Mouse (Mus musculus) MEL (cell line): ENCODE results near the gene Prdx2. TPM values are rescaled to one million over a fixed set of nuclear protein-coding genes. Genes with fewer than 3 reads are reported as not detected.
A peak's percentile ranks its signal among the peaks of the same experiment; 100 is the strongest.

Source experiments
- DNase-seq: peaks from one replicate; pipeline ENCODE4 v3.0.0; 2011; ENCODE audit warnings: low read depth, low spot score
- H3K27ac ChIP-seq: 2 replicates; pipeline ENCODE4 v1.5.1; 2012; ENCODE audit warnings: low read depth, mild to moderate bottlenecking, control low read depth, low read length, moderate library complexity; ENCODE audit not compliant: control insufficient read depth
- H3K27me3 ChIP-seq, 2 experiments: fragments of 150-350 bp in 1 of 2; sonication (generic) in 1 of 2; 2 replicates each; pipeline ENCODE4 v1.6.1; 2012; ENCODE audit warnings: low read length in 2 of 2, mild to moderate bottlenecking in 2 of 2, improper control_type of control experiment in 1 of 2, moderate library complexity in 1 of 2; ENCODE audit not compliant: insufficient read depth in 2 of 2, control insufficient read depth in 1 of 2
- H3K36me3 ChIP-seq, 2 experiments: 2 replicates each; pipeline ENCODE4 v1.6.1; 2012 to 2014; ENCODE audit warnings: low read length in 2 of 2, improper control_type of control experiment in 1 of 2, inconsistent platforms in 1 of 2, mild to moderate bottlenecking in 1 of 2; ENCODE audit not compliant: insufficient read depth in 2 of 2, control insufficient read depth in 1 of 2
- H3K4me1 ChIP-seq, 2 experiments: fragments of 150-350 bp in 1 of 2; sonication (generic) in 1 of 2; 2 replicates each; pipeline ENCODE4 v1.6.1; 2012; ENCODE audit warnings: low read length in 2 of 2, improper control_type of control experiment in 1 of 2, mild to moderate bottlenecking in 1 of 2; ENCODE audit not compliant: insufficient read depth in 2 of 2, control insufficient read depth in 1 of 2
- H3K4me3 ChIP-seq, 2 experiments: fragments of 150-350 bp in 1 of 2; sonication (generic) in 1 of 2; 2 replicates each; pipeline ENCODE4 v1.5.1; 2012; ENCODE audit warnings: low read depth in 2 of 2, low read length in 2 of 2, mild to moderate bottlenecking in 2 of 2, moderate library complexity in 2 of 2, control low read depth in 1 of 2, improper control_type of control experiment in 1 of 2; ENCODE audit not compliant: control insufficient read depth in 1 of 2, insufficient read depth in 1 of 2
- H3K79me2 ChIP-seq: 2 replicates; pipeline ENCODE4 v1.6.1; 2012; ENCODE audit warnings: mild to moderate bottlenecking, low read length, moderate library complexity; ENCODE audit not compliant: control insufficient read depth, poor library complexity, insufficient read depth
- H3K9ac ChIP-seq: 2 replicates; pipeline ENCODE4 v1.6.1; 2012; ENCODE audit warnings: low read depth, mild to moderate bottlenecking, control low read depth, low read length, moderate library complexity; ENCODE audit not compliant: control insufficient read depth, poor library complexity, severe bottlenecking
- H3K9me3 ChIP-seq: fragments of 150-350 bp; sonication (generic); replicated peaks from 2 replicates; pipeline ENCODE4 v1.6.1; 2012; ENCODE audit warnings: mild to moderate bottlenecking, low read length, improper control_type of control experiment, moderate library complexity; ENCODE audit not compliant: insufficient read depth
- BHLHE40 ChIP-seq: IDR thresholded peaks from 2 replicates; pipeline ENCODE4 v1.6.1; 2012; ENCODE audit warnings: low read depth, mild to moderate bottlenecking, inconsistent platforms, low read length, improper control_type of control experiment, borderline replicate concordance
- CHD1 ChIP-seq: IDR thresholded peaks from 2 replicates; pipeline ENCODE4 v1.6.1; 2012; ENCODE audit warnings: low read depth, mild to moderate bottlenecking, inconsistent platforms, low read length, improper control_type of control experiment
- CHD2 ChIP-seq: IDR thresholded peaks from 2 replicates; pipeline ENCODE4 v1.6.1; 2011; ENCODE audit warnings: low read length, improper control_type of control experiment
- CTCF ChIP-seq, 3 experiments: IDR thresholded peaks in 2 of 3; conservative IDR thresholded peaks in 1 of 3; 2 replicates each; pipeline ENCODE4 v1.5.1; 2011 to 2012; ENCODE audit warnings: low read length in 3 of 3, low read depth in 2 of 3, mild to moderate bottlenecking in 2 of 3, improper control_type of control experiment in 1 of 3, inconsistent platforms in 1 of 3, mixed read lengths in 1 of 3, moderate library complexity in 1 of 3; ENCODE audit not compliant: control insufficient read depth in 1 of 3, insufficient read depth in 1 of 3, poor library complexity in 1 of 3, severe bottlenecking in 1 of 3
- E2F4 ChIP-seq: IDR thresholded peaks from 2 replicates; pipeline ENCODE4 v1.6.1; 2011; ENCODE audit warnings: low read depth, low read length, improper control_type of control experiment, borderline replicate concordance
- ELF1 ChIP-seq: IDR thresholded peaks from 2 replicates; pipeline ENCODE4 v1.6.1; 2014; ENCODE audit warnings: low read depth, mild to moderate bottlenecking, inconsistent platforms, low read length, improper control_type of control experiment, moderate library complexity
- EP300 ChIP-seq, 2 experiments: IDR thresholded peaks; 2 replicates each; pipeline ENCODE4 v1.6.1; 2011; ENCODE audit warnings: improper control_type of control experiment in 2 of 2, low read length in 2 of 2, low read depth in 1 of 2, mild to moderate bottlenecking in 1 of 2
- ETS1 ChIP-seq: IDR thresholded peaks from 2 replicates; pipeline ENCODE4 v1.6.1; 2012; ENCODE audit warnings: low read depth, mild to moderate bottlenecking, inconsistent platforms, low read length, improper control_type of control experiment, moderate library complexity
- GABPA ChIP-seq: IDR thresholded peaks from 2 replicates; pipeline ENCODE4 v1.6.1; 2012; ENCODE audit warnings: low read depth, mild to moderate bottlenecking, inconsistent platforms, low read length, improper control_type of control experiment, moderate library complexity
- GATA1 ChIP-seq: IDR thresholded peaks from 2 replicates; pipeline ENCODE4 v1.6.1; 2011; ENCODE audit warnings: low read depth, low read length, improper control_type of control experiment
- HCFC1 ChIP-seq: IDR thresholded peaks from 2 replicates; pipeline ENCODE4 v1.6.1; 2012; ENCODE audit warnings: low read depth, mild to moderate bottlenecking, inconsistent platforms, low read length, improper control_type of control experiment, moderate library complexity
- JUND ChIP-seq: IDR thresholded peaks from 2 replicates; pipeline ENCODE4 v1.6.1; 2011; ENCODE audit warnings: low read depth, mild to moderate bottlenecking, improper control_type of control experiment, low read length
- KAT2A ChIP-seq: conservative IDR thresholded peaks from 2 replicates; pipeline ENCODE4 v1.6.1; 2012; ENCODE audit warnings: low read depth, low read length, improper control_type of control experiment, inconsistent platforms
- MAFK ChIP-seq: IDR thresholded peaks from 2 replicates; pipeline ENCODE4 v1.6.1; 2011; ENCODE audit warnings: low read depth, mild to moderate bottlenecking, low read length, improper control_type of control experiment, borderline replicate concordance
- MAX ChIP-seq: IDR thresholded peaks from 2 replicates; pipeline ENCODE4 v1.6.1; 2011; ENCODE audit warnings: low read length, improper control_type of control experiment
- MAZ ChIP-seq: IDR thresholded peaks from 2 replicates; pipeline ENCODE4 v1.6.1; 2012; ENCODE audit warnings: low read depth, mild to moderate bottlenecking, inconsistent platforms, low read length, improper control_type of control experiment
- MEF2A ChIP-seq: IDR thresholded peaks from 2 replicates; pipeline ENCODE4 v1.6.1; 2014; ENCODE audit warnings: low read depth, mild to moderate bottlenecking, inconsistent platforms, low read length, improper control_type of control experiment; ENCODE audit not compliant: poor library complexity, insufficient replicate concordance, severe bottlenecking; ENCODE audit errors: extremely low read depth
- MXI1 ChIP-seq: IDR thresholded peaks from 2 replicates; pipeline ENCODE4 v1.6.1; 2011; ENCODE audit warnings: mild to moderate bottlenecking, low read depth, low read length, improper control_type of control experiment
- MYB ChIP-seq: IDR thresholded peaks from 2 replicates; pipeline ENCODE4 v1.6.1; 2011; ENCODE audit warnings: mild to moderate bottlenecking, low read depth, low read length, improper control_type of control experiment
- MYC ChIP-seq: IDR thresholded peaks from 2 replicates; pipeline ENCODE4 v1.6.1; 2011; ENCODE audit warnings: low read depth, mild to moderate bottlenecking, low read length, improper control_type of control experiment, moderate library complexity
- NELFE ChIP-seq: IDR thresholded peaks from 2 replicates; pipeline ENCODE4 v1.6.1; 2011; ENCODE audit warnings: low read depth, low read length, improper control_type of control experiment
- NRF1 ChIP-seq: IDR thresholded peaks from 2 replicates; pipeline ENCODE4 v1.6.1; 2014; ENCODE audit warnings: low read depth, mild to moderate bottlenecking, inconsistent platforms, low read length, improper control_type of control experiment, moderate library complexity; ENCODE audit not compliant: poor library complexity, insufficient read depth, severe bottlenecking
- POLR2AphosphoS5 ChIP-seq: IDR thresholded peaks from 2 replicates; pipeline ENCODE4 v1.6.1; 2012; ENCODE audit warnings: low read depth, borderline replicate concordance, mild to moderate bottlenecking, inconsistent platforms, low read length, moderate library complexity, mixed read lengths
- RAD21 ChIP-seq: IDR thresholded peaks from 2 replicates; pipeline ENCODE4 v1.6.1; 2011; ENCODE audit warnings: mild to moderate bottlenecking, low read depth, low read length, improper control_type of control experiment
- RCOR1 ChIP-seq: IDR thresholded peaks from 2 replicates; pipeline ENCODE4 v1.6.1; 2012; ENCODE audit warnings: low read depth, mild to moderate bottlenecking, inconsistent platforms, low read length, improper control_type of control experiment
- SIN3A ChIP-seq: IDR thresholded peaks from 2 replicates; pipeline ENCODE4 v1.6.1; 2012; ENCODE audit warnings: low read length, improper control_type of control experiment, inconsistent platforms
- SMC3 ChIP-seq: IDR thresholded peaks from 2 replicates; pipeline ENCODE4 v1.6.1; 2011; ENCODE audit warnings: low read depth, low read length, improper control_type of control experiment
- TAL1 ChIP-seq: IDR thresholded peaks from 2 replicates; pipeline ENCODE4 v1.6.1; 2012; ENCODE audit warnings: mild to moderate bottlenecking, inconsistent platforms, low read length, moderate library complexity, mixed read lengths
- TBP ChIP-seq: IDR thresholded peaks from 2 replicates; pipeline ENCODE4 v1.8.0; 2011; ENCODE audit warnings: low read depth, low read length, improper control_type of control experiment
- TCF12 ChIP-seq: IDR thresholded peaks from 2 replicates; pipeline ENCODE4 v1.6.1; 2014; ENCODE audit warnings: low read depth, mild to moderate bottlenecking, inconsistent platforms, low read length, improper control_type of control experiment, moderate library complexity
- UBTF ChIP-seq: IDR thresholded peaks from 2 replicates; pipeline ENCODE4 v1.6.1; 2012; ENCODE audit warnings: low read depth, mild to moderate bottlenecking, inconsistent platforms, low read length, improper control_type of control experiment, moderate library complexity, borderline replicate concordance; ENCODE audit not compliant: insufficient read depth
- USF1 ChIP-seq: IDR thresholded peaks from 2 replicates; pipeline ENCODE4 v1.6.1; 2014; ENCODE audit warnings: low read depth, mild to moderate bottlenecking, inconsistent platforms, low read length, improper control_type of control experiment, moderate library complexity
- USF2 ChIP-seq, 2 experiments: IDR thresholded peaks; 2 replicates each; pipeline ENCODE4 v1.6.1; 2011 to 2012; ENCODE audit warnings: improper control_type of control experiment in 2 of 2, low read length in 2 of 2, borderline replicate concordance in 1 of 2, inconsistent platforms in 1 of 2, low read depth in 1 of 2, mild to moderate bottlenecking in 1 of 2; ENCODE audit not compliant: insufficient read depth in 1 of 2
- ZC3H11A ChIP-seq: IDR thresholded peaks from 2 replicates; pipeline ENCODE4 v1.6.1; 2012; ENCODE audit warnings: low read depth, mild to moderate bottlenecking, inconsistent platforms, low read length, improper control_type of control experiment
- ZKSCAN1 ChIP-seq: IDR thresholded peaks from 2 replicates; pipeline ENCODE4 v1.6.1; 2012; ENCODE audit warnings: low read depth, mild to moderate bottlenecking, inconsistent platforms, low read length, improper control_type of control experiment, moderate library complexity
- ZMIZ1 ChIP-seq: IDR thresholded peaks from 2 replicates; pipeline ENCODE4 v1.6.1; 2012; ENCODE audit warnings: low read depth, mild to moderate bottlenecking, inconsistent platforms, low read length, improper control_type of control experiment, moderate library complexity
- ZNF384 ChIP-seq: IDR thresholded peaks from 2 replicates; pipeline ENCODE4 v1.6.1; 2012; ENCODE audit warnings: low read depth, mild to moderate bottlenecking, inconsistent platforms, low read length, improper control_type of control experiment
- polyA plus RNA-seq, 2 experiments: library from polyadenylated mRNA; stranded (reverse) in 1 of 2; unstranded in 1 of 2; fragments of >175 nt in 1 of 2; fragments of >200 nt in 1 of 2; gene quantifications; 2 replicates each; pipeline versions ENCODE4 v1.2.1 to v1.2.4; 2012; ENCODE audit warnings: low replicate concordance in 2 of 2, low read depth in 1 of 2; ENCODE audit not compliant: insufficient read length in 2 of 2, insufficient read depth in 1 of 2, missing spikeins in 1 of 2
- total RNA-seq: library from RNA; depleted of rRNA; stranded (reverse); fragments of 300-350 nt; gene quantifications from 2 replicates; pipeline ENCODE4 v1.2.3, GENCODE M21; 2012

Gene Prdx2
- total and polyA plus RNA-seq, 3 experiments = 643 to 773 (median 679) TPM

DNA sequence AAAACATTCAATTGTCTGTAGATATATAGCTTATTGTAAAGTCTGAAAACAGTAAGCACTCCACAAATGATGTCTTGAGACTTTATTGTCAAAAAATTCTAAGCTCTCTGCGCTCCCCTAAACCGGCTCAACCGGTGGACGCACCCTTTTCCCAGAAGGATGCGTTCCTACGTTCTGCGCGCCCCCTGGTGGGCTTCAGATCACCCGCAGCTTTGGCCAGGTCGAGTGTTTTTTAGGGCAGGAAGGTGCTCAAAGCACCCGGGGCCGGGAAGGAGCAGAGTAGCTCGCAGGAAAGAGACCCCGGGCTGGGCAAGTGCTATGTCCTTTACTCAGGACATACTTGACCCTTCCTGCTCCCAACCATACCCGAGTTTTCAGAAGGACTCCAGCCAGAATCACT, 20.4 kb downstream of the Prdx2 start:
- Histone ChIP-seq H3K9me3 (no peaks in the 10 kb centered on the region), H3K27ac (peak overlapping the region; percentile 68), H3K4me3 (peak overlapping the region; percentile 55 to 59), H3K79me2 (peaks cover 6% of the 10 kb centered on the region; the same call in 1 of the 2 replicates), H3K4me1 (peaks cover 0 to 25% of the 10 kb centered on the region in 2 experiments; a peak in 3 of 4 replicates), H3K36me3 (peaks cover 0 to 16% of the 10 kb centered on the region in 2 experiments; a peak in 2 of 4 replicates), H3K27me3 (no peaks in the 10 kb centered on the region), H3K9ac (peak overlapping the region; percentile 87)
- DNase-seq = peak; percentile 95
- TF ChIP-seq GATA1 (no peak), MYB (no peak), E2F4 (no peak), CHD2 (no peak), JUND (no peak), TBP (no peak), ZNF384 (no peak), MXI1 (0 out of 2 replicates have a peak, but pooled peaks have one; percentile 10), RCOR1 (0 out of 2 replicates have a peak, but pooled peaks have one; percentile 23), BHLHE40 (no peak), POLR2AphosphoS5 (no peak), NRF1 (no peak), ETS1 (peak; percentile 43; the same call in 1 of the 2 replicates), MYC (no peak), ELF1 (no peak), RAD21 (peak; percentile 82), NELFE (no peak), CTCF (IDR thresholded peaks at IDR 0.05 in 2 of 3, conservative IDR thresholded peaks at IDR 0.05 in 1 of 3; ENCODE audit: control insufficient read depth in 1 of 3, insufficient read depth in 1 of 3, low read depth in 2 of 3, low read length in 3 of 3, poor library complexity in 1 of 3, severe bottlenecking in 1 of 3) (peak; percentile 60 to 99 (median 97); a peak in 5 of 6 replicates), GABPA (no peak), MAX (no peak), UBTF (no peak), ZMIZ1 (no peak), CHD1 (peak; percentile 76; the same call in 1 of the 2 replicates), HCFC1 (peak; percentile 31; the same call in 1 of the 2 replicates), TCF12 (no peak), ZKSCAN1 (no peak), SMC3 (peak; percentile 99), EP300 (IDR thresholded peaks at IDR 0.05; ENCODE audit: low read depth in 1 of 2, low read length in 2 of 2) (no peak; a peak in 1 of 4 replicates), MAZ (no peak; the same call in 1 of the 2 replicates), ZC3H11A (peak; percentile 98), MAFK (no peak), KAT2A (no peak), USF1 (no peak), MEF2A (no peak), USF2 (IDR thresholded peaks at IDR 0.05; ENCODE audit: borderline replicate concordance in 1 of 2, insufficient read depth in 1 of 2, low read depth in 1 of 2, low read length in 2 of 2) (no peak), SIN3A (peak; percentile 52; the same call in 1 of the 2 replicates), TAL1 (no peak)
